Mouse (Mus musculus) ovary, postnatal 10 days (tissue): Measurements from ENCODE around the gene Erich6b.

ENCODE experiments used
- DNase-seq: peaks from one replicate; pipeline ENCODE4 v3.0.0; 2022; ENCODE audit warnings: low spot score

The Erich6b gene

DNA sequence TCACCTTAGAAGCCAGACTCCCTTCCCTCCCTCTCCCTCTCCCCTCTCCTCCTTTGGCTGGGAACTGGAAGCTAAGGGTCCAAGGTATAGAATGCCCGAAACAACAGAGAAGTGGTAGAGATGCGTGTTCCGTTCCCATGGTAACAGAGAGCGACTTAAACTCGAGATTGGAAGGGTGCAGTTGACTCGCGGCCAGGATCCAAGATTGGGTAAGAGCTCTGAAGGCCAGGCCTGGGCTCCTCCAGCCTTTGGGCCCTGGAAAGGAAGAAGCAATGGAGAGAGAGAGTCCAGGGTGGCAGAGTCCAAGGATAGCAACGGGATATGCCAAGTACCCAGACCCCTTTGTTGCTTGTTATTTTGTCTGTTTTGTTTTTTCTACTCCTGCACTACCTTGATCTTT is at the start of gene Erich6b:
Gene Erich6b, plus strand, starts transcription at position 180 of the 400 bp plus-strand sequence.
- no peak for DNase-seq

DNA sequence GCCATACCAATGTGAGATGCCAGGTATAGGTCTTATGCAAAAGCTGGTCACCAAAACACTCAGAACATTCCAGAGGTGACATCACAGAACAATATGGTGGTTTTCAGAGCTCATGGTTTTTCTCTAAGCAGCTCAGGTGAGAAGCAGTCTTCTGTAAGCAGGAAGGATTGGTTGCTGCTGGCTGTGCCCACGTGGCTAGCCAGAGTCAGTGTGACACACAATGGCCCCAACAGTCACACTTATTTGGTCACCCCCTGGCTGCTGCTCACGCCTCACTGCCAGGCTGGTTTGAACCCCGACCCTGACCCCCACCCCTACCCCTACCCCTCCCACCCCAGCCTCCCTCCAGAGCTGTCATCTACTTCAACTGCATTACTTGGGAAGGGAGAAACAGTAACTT is 49.1 kb upstream of the Erich6b start, which contains the start of gene Spert:
Gene Spert, minus strand, starts transcription at position 139 of the 400 bp plus-strand sequence.
- no peak for DNase-seq

DNA sequence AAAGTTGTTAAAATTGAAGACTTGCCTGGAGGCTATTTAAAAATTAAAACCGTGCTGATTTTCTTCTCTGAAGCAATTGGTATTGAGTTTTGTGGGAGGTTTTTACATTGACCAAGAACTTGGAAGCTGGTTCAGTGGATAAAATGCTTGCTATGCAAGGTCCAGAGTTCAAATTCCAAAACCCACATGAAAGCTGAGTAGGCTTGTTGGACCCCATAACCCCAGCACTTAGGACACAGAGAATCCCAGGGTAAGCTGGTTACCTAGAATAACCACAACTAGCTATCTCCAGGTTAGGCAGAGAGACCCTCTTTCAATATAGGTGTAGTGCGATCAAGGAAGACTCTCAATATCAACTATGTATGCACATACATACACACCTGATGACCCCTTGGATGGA is 32.9 kb upstream of the Erich6b start:
- no peak for DNase-seq

DNA sequence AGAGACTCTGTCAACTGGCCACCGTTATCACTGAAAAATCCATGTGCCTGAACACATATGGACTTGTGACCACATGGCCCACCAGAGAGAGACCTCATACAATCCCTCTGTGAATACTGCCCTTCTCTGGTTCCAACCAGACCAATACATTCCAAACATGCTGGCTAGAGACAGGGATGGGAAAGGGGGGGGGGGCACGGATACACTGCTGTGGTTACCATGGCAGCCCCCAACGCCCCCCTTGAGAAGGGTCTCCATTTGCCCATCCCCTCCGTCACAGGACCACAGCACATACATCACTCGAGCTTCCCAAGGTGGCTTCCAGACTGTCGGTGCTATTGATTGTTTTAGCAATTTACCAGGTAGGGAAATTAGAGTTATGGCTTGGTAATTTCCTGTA is 25.7 kb upstream of the Erich6b start:
- no peak for DNase-seq

DNA sequence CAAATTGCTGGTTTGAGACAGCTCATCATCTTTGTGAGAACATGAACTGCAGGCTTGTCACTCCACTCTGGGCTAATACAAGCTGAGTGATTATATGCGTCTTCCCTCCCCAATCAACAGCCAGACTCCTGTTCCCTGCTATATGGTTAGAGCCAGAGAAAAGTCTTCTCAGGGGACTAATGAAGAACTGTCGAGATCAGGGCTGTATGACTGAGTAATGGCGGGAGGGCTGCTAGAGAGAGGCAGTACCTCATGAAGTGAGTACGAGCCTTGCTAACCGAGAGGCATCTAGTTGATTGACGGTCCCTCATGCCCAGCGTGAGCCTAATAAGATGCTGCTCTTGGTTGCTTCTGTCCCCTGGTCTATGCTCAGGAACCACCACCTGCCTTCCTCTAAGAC is 19.1 kb upstream of the Erich6b start:
- DNase-seq = no peak

DNA sequence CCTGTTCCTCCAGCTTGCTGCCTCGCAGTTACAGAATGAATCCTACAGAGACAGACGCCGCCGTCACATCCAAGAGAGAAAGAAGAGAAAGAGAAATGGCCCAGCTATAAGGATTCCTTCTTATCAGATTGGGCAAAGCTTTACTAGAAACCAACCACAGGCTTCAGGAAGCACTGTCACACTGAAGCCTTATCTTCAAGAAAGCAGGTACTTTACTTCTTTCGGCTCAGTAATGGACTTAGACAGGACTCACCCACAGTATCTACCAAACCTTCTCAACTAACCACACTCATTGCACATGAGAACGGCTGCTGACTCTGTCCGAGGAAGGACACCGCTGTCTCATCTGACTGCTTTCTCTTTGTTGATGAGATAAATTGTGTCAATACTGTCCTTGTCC is 13.2 kb upstream of the Erich6b start:
- DNase-seq = no peak

DNA sequence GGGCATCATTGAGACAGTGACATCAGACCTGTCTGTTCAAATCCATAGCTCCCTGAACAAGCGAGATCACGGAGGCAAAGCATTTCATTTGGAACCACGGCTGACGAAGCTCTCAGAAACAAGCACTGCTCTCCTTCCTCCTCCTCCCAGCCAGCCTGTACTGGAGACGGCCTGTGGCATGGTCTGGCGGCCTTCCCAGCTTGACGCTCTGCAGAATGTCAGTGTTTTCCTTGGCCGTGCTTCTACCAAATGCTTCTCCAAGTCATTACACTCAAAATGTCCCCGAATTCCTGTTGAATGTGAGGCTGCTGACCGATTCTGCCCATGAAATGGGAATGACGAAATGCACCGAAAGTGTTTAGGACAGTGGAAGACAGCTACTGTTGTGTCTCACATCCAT is 6.7 kb upstream of the Erich6b start:
- no peak for DNase-seq

DNA sequence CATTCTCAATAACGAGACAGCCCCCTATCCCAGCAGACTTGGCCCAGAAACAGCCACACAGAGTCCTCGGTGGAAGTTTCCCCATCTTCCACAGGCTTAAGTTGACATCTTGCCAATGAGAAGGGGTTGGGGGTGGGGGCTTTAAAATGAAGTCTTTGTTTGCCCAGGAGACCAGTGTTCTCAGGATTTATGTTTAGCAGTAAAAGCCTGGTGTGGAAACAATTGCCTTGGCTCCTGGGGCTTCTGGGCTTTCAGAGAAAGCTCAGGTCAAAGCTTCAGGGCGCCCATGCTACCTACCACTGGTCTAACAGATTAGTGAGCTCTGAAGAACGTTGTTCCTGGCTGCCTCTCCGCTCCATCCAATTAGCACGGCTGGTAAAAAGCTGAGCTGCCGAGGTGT is 6.0 kb upstream of the Erich6b start:
- DNase-seq = no peak

DNA sequence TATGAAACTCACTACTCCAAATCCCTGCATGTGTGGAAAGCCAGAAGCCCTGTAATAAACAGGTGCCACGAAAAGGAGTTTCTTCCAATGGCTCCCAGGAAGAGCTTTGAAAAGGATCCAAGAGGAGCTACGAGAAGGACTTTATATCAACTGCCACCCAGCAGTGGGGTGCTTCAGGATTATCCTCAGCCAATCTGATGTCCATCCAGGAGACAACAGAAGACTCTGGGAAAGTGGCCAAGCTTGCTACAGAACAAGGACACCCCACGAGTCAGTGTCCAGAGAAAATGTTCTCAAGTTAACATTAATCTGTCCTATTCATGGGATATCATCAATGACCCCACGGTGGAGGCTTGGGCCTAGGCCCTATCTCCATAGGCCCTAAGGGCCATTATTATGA is 4.4 kb upstream of the Erich6b start:
- DNase-seq = no peak

DNA sequence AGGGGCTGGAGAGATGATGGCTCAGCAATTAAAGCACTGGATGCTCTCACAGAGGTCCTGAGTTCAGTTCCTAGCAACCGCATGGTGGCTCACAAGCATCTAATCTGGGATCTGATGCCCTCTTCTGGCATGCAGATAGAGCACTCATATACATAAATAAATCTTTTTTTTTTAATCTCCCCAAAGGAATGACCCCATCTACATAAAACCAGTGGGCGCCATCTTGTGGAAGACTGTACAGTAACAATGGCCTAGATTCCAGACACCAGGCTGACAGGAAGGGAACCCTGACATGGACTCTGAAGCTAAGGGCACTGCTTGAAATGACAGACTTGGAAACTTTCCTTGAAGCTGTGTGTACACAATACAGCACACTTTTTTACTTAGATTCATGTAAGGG is 1.2 kb upstream of the Erich6b start:
- no peak for DNase-seq

DNA sequence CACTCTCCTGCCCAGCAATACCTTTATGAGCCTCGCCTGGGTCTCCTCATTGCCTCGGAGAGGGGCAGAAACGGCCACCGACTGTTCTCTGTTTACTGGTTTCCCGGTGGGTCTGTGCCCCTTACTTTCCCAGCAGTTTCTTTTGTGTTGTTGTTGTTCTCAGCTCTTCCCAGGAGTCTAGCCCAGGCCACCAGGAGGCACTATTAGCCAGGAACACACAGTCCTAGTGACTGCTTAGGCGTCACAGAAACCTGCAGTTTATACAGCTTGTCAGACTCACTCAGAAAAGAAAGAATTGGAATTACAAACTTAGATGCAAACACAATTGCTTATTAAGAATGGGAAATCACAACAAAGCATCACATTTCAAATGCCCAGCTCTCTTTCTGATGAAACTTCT is 690 bp upstream of the Erich6b start:
- no peak for DNase-seq

DNA sequence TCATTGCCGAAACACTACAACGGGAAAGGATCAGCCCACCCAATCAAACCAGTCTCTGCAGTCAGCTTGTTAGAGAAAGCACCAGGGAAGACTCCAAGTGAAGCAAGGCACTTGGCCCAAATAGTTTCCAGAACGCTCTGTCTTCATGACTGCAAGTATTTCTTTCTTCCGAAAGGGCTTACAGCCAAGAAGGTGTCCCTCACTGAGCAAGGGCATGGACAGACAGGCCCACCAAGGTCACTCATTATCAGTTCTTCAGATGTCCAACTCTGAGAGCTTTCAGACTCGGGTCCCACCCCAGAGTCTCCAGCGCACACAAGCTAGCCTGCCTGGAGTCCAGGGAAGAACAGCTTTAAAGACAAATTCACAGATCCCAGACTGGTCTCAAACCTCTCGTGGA is 3.4 kb downstream of the Erich6b start:
- DNase-seq = no peak

DNA sequence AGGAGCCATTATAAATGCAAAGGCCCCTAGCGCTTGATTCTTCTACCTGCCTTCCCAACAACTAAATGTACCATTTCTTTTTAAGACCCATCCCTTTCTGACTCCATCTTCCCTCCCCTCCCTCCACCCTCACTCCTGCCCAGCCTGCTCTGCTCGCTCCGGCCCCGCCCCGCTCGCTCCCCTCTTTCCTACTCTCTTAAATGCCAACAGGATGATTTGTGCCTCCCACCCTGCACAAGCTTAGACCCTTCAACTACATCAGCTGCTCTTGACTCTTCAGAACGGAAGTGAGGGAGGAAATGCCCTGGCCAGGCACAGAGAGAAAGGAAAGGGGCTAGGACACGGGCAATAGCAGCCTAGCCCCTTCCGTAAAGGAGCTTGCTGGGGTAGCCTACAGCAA is 4.0 kb downstream of the Erich6b start:
- DNase-seq = no peak

DNA sequence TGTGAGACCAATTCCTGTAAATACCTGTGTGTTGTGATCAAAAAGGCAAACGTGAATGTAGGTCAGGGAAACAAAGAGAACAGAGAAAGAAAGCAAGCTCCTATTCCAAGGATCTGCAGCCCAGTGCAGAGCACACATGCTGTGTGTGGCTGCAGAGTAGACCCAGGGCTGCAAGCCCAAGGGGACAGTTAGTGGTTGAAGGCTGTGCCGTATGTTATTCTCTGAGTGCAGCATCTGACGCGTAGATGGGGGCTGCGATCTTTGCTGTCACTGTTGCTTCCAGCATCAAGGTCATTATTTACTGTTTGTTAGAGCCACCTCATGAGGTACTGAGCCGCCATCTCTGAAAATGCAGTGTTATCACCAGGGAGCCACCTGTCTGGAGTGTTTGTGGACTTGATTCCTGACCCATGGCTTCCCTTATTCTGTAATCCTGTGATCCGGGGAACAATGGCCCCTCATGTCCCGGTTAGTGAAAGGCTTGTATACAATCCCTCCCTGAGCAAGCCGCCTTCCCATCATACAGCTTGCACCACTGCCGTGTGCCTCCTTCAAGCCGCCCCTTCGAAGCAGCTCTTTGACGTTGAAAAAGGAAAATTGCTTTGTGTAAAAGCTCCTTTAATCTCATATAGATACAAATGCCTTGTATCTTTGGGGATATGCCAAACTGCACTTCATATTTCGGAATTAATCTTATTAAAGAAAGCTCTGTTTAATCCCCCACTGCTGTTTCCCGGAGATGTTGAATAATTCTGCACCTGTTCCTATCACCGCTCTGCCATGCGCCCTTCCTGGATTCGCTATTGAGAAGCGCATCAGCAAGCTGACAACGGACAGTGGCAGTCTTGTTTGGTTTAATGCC is 5.1 kb downstream of the Erich6b start:
- DNase-seq = no peak

DNA sequence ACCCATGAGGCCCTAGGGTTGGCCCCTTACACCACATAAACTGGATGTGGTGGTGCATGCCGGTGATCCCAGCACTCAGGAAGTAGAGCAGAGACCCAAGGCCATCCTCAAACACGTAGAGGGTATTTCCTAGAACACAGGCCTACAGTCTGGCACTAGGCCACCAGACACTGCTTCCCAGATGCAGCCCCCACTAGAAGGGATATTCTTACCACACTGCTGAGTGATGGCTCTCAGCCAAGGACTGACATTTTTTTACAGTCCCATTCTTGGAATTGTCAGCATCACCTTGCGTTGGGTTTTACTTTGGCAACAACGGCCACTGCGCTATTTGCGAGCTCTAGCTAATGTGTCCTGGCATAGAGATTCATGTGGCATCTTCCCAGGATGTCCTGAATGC is 18.9 kb downstream of the Erich6b start:
- DNase-seq = no peak

DNA sequence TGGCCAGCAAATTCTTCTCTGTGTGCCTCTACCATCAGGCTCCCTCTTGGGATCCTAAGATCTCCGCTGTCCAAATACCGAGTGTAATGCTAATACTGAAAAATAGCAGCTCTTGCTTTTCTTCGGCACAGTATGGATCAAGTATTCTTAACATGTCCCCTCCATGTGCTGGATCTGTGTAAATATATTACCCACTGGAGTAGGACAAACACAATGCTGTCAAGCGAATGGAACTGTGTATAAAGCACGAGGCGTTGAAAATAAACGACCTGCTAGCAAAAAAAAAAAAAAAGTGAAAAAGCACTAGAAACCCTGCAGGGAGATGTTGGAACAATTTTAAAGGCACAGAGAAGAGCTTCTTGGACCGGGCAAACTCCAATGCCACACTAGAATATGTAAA is 19.5 kb downstream of the Erich6b start:
- DNase-seq = no peak

DNA sequence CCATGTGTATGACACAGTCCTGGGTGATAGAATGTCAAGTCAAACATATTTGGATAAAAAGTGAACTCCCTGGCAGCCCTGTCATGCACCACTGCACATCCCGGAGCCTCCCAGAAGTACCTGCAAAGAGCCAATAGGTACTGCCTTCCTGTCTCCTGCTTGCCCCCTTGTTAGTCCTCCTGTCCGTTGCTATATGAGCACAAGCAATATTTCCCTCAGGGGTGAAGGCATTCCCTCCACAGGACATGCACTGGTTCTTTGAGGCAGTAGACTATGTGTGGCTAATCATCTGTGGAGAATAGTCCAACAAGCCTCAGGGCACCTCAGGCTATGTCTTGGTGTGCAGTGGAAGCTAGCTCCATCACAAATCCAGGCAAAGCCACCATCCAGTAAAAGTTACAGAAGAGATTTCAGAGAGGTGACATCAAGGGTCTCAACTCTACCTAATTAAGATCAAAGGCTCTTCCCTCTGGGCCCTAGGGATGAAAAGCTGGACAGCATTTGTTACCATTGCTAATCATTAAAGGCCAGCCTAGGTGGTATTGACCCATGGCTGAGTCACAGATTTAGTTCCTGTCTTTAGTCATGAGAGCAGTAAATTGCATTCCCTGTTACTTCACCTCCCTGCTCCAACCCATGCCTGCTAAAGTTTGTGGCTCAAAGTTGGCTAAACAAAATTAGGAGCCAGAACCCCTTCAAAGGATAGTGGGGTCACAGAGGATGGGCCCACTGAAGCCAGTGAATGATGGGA is 23.5 kb downstream of the Erich6b start:
- no peak for DNase-seq

DNA sequence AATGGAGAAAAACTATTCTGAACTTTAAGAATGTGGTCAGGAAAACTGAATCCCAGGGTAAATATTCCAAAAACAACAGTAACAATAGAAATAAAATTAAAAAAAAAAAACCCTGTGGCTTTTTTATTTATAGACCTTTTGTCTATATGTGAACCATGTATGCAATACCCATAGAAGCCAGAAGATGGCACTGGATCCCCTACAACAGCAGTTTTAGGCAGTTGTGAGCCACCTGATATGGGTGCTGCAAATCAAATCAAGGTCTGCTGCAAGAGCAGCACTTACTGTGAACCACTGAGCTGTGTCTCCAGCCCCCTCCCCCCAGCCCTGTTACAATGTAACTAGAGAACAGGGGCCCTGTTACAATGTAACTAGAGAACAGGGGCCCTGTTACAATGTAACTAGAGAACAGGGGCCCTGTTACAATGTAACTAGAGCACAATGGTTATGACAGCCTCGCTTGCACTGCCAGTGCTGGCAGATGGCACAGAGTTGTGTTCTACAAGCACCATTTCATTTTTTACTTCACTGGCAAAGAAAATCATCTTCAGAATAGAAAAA is 27.1 kb downstream of the Erich6b start:
- no peak for DNase-seq

DNA sequence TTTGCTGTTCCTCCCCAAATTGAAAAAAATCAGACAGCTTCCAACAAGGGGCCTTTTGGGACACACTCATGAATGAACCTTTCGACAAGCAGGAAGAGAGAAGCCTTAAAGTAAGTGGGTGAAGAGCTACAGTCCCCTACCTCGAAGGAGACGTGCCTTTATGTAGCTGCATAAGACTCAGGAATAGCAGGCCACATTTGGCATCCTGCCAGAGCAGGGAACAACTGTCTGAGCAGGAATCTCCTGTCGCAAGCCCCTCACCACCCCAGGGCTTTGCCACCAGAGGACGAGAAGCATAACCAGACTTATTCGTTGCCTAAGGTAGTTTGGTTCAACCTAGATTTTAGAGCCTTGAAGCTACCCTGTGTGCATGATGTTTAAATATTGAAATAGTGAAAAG is 34.3 kb downstream of the Erich6b start:
- DNase-seq = no peak

DNA sequence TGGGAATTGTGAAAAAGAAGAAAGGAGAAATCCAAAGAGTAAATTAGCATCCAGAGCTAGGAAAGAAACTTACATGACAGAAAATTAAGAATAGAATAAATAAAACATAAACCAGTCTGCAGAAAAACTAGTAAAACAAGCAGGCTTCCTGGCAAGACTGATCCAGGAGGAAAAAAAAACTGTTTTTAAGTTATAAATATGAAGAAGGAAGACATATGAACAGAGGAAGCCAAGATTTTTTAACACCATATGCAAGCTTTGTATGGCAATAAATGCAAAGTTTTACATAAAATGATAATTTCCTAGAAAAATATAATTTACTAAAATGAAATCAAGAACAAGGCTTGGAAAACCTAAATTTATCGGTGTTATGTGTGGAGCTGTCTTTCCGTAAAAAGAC is 48.4 kb downstream of the Erich6b start:
- DNase-seq = no peak

DNA sequence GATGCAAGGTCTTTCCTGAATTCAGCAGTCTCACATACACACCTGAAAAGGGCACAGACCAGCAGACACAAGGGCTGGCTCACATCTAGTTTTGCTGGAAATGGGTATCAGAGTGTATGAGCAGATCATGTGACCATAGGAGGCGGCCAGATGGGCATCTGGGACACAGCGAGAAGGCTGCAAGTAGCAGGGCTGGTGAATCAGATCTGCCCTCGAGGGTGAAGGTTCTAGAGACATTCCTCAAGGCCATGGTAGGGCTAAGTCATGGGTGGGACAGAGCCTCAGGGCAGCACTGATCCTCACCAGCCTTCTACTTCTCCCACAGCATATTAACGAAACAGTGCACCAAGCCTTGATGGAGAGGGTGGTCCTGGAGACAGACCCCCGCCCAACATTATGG is 54.0 kb downstream of the Erich6b start:
- no peak for DNase-seq

DNA sequence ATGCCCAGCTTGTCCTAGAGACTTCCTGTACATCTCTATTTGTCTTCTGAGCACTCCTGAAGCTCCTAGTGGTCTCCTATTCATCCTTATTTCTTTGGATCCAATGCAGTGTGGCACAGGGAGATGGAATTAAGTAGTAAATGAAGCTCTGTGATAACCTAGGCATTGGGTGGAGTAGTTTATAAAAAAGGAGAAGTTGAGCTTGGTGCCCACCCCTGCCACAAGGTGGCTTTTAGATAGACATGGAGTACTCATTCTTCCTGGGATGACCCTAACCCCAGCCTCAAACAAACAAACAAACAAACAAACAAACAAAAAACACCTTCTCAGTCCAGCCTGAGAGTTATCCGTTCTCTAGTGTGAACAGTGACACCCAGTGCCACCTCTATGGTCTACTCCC is 55.9 kb downstream of the Erich6b start:
- no peak for DNase-seq

DNA sequence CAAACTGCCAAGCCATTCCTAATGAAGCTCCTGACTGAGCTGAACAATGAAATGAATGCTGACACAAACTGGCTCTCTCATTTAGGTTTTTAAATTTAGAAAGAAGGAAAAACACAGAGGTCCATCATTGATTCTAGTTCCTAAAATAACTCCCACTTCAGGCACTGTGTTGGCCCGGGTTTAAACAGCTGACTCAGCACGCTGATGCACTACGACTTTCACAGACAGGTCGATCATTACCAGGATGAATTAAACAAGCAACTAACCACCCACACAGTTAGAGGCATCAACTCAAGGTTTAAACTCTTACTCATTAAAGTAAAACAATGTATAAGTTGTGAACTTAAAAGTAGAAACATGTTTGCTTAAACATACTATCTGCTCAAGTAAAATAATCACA is 64.6 kb downstream of the Erich6b start:
- no peak for DNase-seq
